Mouse (Mus musculus) yolk sac, embryonic 10.5 days (tissue): ENCODE results near the gene Tmem230.
"Not testable (repeated sequence)": the region's sequence is repeated elsewhere in the genome, so short reads cannot be mapped to it uniquely, and the experiment has no call there.

Experiments
- DNase-seq: peaks from one replicate; pipeline ENCODE4 v3.0.0-alpha.2; 2017; ENCODE audit warnings: low spot score

Gene Tmem230

GRCm38 (mm10) chr2:132272694-132273389 is 25.2 kb upstream of the Tmem230 start:
- DNase-seq: no peak

- no peak for DNase-seq
Observed at GRCm38 (mm10) chr2:132270331-132270951, 22.8 kb upstream of the Tmem230 start.

GRCm38 (mm10) chr2:132269217-132269616 is 21.6 kb upstream of the Tmem230 start:
- DNase-seq: no peak

- DNase-seq: no peak
Observed at GRCm38 (mm10) chr2:132266086-132266485, 18.5 kb upstream of the Tmem230 start.

GRCm38 (mm10) chr2:132265196-132265595 is 17.6 kb upstream of the Tmem230 start:
- DNase-seq: no peak

GRCm38 (mm10) chr2:132264266-132264710 is 16.7 kb upstream of the Tmem230 start:
- no peak for DNase-seq

GRCm38 (mm10) chr2:132263421-132264265 is 16.0 kb upstream of the Tmem230 start:
- DNase-seq: peak; percentile 51

- peak; percentile 99 for DNase-seq
Observed at GRCm38 (mm10) chr2:132262879-132263398, 15.3 kb upstream of the Tmem230 start, which contains the start of gene Cds2. Gene Cds2, plus strand, starts transcription at chr2:132263148.

GRCm38 (mm10) chr2:132262175-132262574 is 14.6 kb upstream of the Tmem230 start:
- no peak for DNase-seq

- DNase-seq: no peak
Observed at GRCm38 (mm10) chr2:132260601-132261000, 13.0 kb upstream of the Tmem230 start.

- DNase-seq: no peak
Observed at GRCm38 (mm10) chr2:132257350-132258068, 9.9 kb upstream of the Tmem230 start.

- DNase-seq: no peak
Observed at GRCm38 (mm10) chr2:132253603-132254002, 6.0 kb upstream of the Tmem230 start.

GRCm38 (mm10) chr2:132252542-132253528 is 5.2 kb upstream of the Tmem230 start, which contains the start of gene Pcna:
Gene Pcna, minus strand, starts transcription at chr2:132253314.
- peak; percentile 97 for DNase-seq

GRCm38 (mm10) chr2:132251911-132252310 is 4.3 kb upstream of the Tmem230 start:
- no peak for DNase-seq

- DNase-seq: no peak
Observed at GRCm38 (mm10) chr2:132243370-132243769, 4.2 kb downstream of the Tmem230 start.

- not testable (repeated sequence) for DNase-seq
Observed at GRCm38 (mm10) chr2:132240457-132240856, 7.2 kb downstream of the Tmem230 start.

- DNase-seq: not testable (repeated sequence)
Observed at GRCm38 (mm10) chr2:132239434-132239833, 8.2 kb downstream of the Tmem230 start.

- no peak for DNase-seq
Observed at GRCm38 (mm10) chr2:132235975-132236374, 11.6 kb downstream of the Tmem230 start.

- no peak for DNase-seq
Observed at GRCm38 (mm10) chr2:132235291-132235690, 12.3 kb downstream of the Tmem230 start.
